Mouse (Mus musculus) small intestine, adult 2 months (tissue): Measurements from ENCODE around the gene Tmem98. TPM values are rescaled to one million over a fixed set of nuclear protein-coding genes. Genes with fewer than 3 reads are reported as not detected.

ENCODE experiments used
- H3K27ac ChIP-seq: fragments of 200-500 bp; 2 replicates; pipeline ENCODE4 v1.5.1; 2012; ENCODE audit warnings: low read depth, low read length, control low read depth, inconsistent platforms; ENCODE audit not compliant: insufficient read depth
- H3K27me3 ChIP-seq: fragments of 200-500 bp; 2 replicates; pipeline ENCODE4 v1.6.1; 2012; ENCODE audit warnings: mild to moderate bottlenecking, moderate library complexity, low read length, inconsistent platforms; ENCODE audit not compliant: control insufficient read depth, insufficient read depth
- H3K36me3 ChIP-seq: fragments of 200-500 bp; 2 replicates; pipeline ENCODE4 v1.6.1; 2012; ENCODE audit warnings: mild to moderate bottlenecking, low read length, control low read depth, inconsistent platforms; ENCODE audit not compliant: control insufficient read depth, insufficient read depth
- H3K4me1 ChIP-seq: fragments of 200-500 bp; 2 replicates; pipeline ENCODE4 v1.6.1; 2012; ENCODE audit warnings: low read length, inconsistent platforms, mixed read lengths; ENCODE audit not compliant: control insufficient read depth, insufficient read depth, insufficient read length
- H3K4me3 ChIP-seq: fragments of 200-500 bp; 2 replicates; pipeline ENCODE4 v1.5.1; 2012; ENCODE audit warnings: low read depth, mild to moderate bottlenecking, control low read depth, inconsistent platforms, low read length, moderate library complexity
- CTCF ChIP-seq: fragments of 200-500 bp; IDR thresholded peaks from 2 replicates; pipeline ENCODE4 v1.5.1; 2012; ENCODE audit warnings: low read depth, mild to moderate bottlenecking, control low read depth, inconsistent platforms, low read length, moderate library complexity, mixed read lengths; ENCODE audit not compliant: insufficient replicate concordance, insufficient read length; ENCODE audit errors: extremely low read depth
- POLR2A ChIP-seq: fragments of 200-500 bp; IDR thresholded peaks from 2 replicates; pipeline ENCODE4 v1.6.1; 2012; ENCODE audit warnings: low read depth, mild to moderate bottlenecking, control low read depth, inconsistent platforms, low read length, moderate library complexity
- WGBS: fragments of 180-500 bp; shearing (Covaris S2); methylation state at CpG from one replicate; pipeline ENCODE4 v1.1.7; 2018; 5-methylcytosine and 5-hydroxymethylcytosine counted together
- polyA plus RNA-seq: library from polyadenylated mRNA; depleted of rRNA; stranded (reverse); fragments of >200 nt; gene quantifications from 2 replicates; pipeline ENCODE4 v1.2.3, GENCODE M21; 2012

Gene Tmem98
- polyA plus RNA-seq, 1 experiment: 209 TPM

GRCm38 (mm10) chr11:80779527-80780344 is 30.2 kb upstream of the Tmem98 start, which contains the start of gene Myo1d:
Gene Myo1d, minus strand, starts transcription at chr11:80780025.
- Histone ChIP-seq H3K27me3 (no peaks in the 10 kb centered on the region), H3K27ac (peak within 1 kb of the TSS; percentile 72), H3K36me3 (no peaks in the 10 kb centered on the region), H3K4me1 (peaks cover 17% of the 10 kb centered on the region; the same call in 1 of the 2 replicates), H3K4me3 (peak within 1 kb of the TSS; percentile 79)
- TF ChIP-seq POLR2A (peak; percentile 94), CTCF (peak; percentile 78)
- WGBS: 1% methylated on average over 87 of the region's 87 CpGs

- Histone ChIP-seq H3K27me3 (no peaks in the 10 kb centered on the region), H3K27ac (peak overlapping the region; percentile 11; the same call in 1 of the 2 replicates)
- WGBS: 44% methylated on average over 2 of the region's 2 CpGs
Measured at GRCm38 (mm10) chr11:80781535-80781934, 28.4 kb upstream of the Tmem98 start.

DNA sequence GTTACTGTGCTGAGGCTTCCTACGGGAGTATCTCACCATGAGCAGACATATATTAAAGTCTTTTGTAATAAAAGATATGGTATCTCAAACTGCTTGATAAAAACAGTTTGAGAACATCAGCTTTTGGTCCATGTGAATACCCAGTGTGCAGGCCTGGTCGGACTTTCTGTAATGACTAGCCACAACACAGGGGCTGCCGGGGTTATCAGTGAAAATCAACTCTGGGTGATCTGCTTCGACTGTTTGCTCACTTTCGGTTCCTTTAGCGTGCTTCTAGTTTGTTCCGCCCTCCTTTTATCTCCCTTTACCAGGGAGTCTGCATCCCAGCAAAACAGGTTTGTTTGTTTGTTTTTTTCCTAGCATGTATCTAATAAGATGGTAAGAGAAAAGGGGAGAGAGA is 26.5 kb upstream of the Tmem98 start:
- Histone ChIP-seq H3K4me1 (peaks cover 19% of the 10 kb centered on the region; the same call in 1 of the 2 replicates), H3K27ac (peak overlapping the region; percentile 75), H3K27me3 (no peaks in the 10 kb centered on the region), H3K4me3 (no peak overlapping the region), H3K36me3 (no peaks in the 10 kb centered on the region)
- no peak for TF ChIP-seq CTCF
- TF ChIP-seq POLR2A: no peak
- 13% methylated on average over 7 of the region's 7 CpGs for WGBS

More at GRCm38 (mm10) chr11:80781535-80781934, 28.4 kb upstream of the Tmem98 start:
- Histone ChIP-seq H3K4me3 (no peak overlapping the region), H3K4me1 (peaks cover 17% of the 10 kb centered on the region; the same call in 1 of the 2 replicates), H3K36me3 (no peaks in the 10 kb centered on the region)
- TF ChIP-seq CTCF (no peak), POLR2A (no peak)

DNA sequence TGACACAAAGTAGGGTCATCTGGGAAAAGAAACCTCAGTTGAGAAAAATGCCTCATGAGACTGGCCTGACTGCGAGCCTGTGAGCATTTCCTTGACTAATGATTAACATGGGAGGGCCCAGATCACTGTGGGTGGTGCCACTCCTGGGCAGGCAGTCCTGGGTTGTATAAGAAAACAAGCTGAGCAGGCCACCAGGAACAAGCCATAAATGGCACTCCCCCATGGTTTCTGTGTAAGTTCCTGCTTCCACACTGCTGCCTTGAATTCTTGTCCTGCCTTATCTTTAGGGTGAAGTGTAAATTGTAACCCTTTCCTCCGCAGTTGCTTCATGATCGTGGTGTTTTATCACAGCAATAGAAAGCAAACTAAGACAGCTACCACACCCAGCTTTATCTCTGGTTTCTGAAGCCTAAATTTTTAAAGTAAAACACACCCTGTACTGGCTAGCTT is 25.7 kb upstream of the Tmem98 start:
- Histone ChIP-seq H3K36me3 (no peaks in the 10 kb centered on the region), H3K4me3 (no peak overlapping the region), H3K27ac (peak overlapping the region; percentile 92), H3K4me1 (peaks cover 26% of the 10 kb centered on the region), H3K27me3 (no peaks in the 10 kb centered on the region)
- WGBS: 17% methylated on average over 3 of the region's 3 CpGs
- no peak; the same call in 1 of the 2 replicates for TF ChIP-seq POLR2A
- no peak for TF ChIP-seq CTCF

GRCm38 (mm10) chr11:80785672-80786071 is 24.3 kb upstream of the Tmem98 start:
- Histone ChIP-seq H3K4me1 (peaks cover 29% of the 10 kb centered on the region), H3K4me3 (no peak overlapping the region), H3K36me3 (no peaks in the 10 kb centered on the region), H3K27me3 (no peaks in the 10 kb centered on the region), H3K27ac (peak overlapping the region; percentile 88)
- TF ChIP-seq CTCF (no peak), POLR2A (no peak)
- WGBS: 27% methylated on average over 5 of the region's 5 CpGs

GRCm38 (mm10) chr11:80789647-80790240 is 20.2 kb upstream of the Tmem98 start:
- WGBS: 21% methylated on average over 7 of the region's 7 CpGs
- Histone ChIP-seq H3K27me3 (no peaks in the 10 kb centered on the region), H3K4me3 (no peak overlapping the region), H3K4me1 (peaks cover 37% of the 10 kb centered on the region), H3K36me3 (no peaks in the 10 kb centered on the region), H3K27ac (peak overlapping the region; percentile 97)
- TF ChIP-seq CTCF: no peak
- no peak; the same call in 1 of the 2 replicates for TF ChIP-seq POLR2A

DNA sequence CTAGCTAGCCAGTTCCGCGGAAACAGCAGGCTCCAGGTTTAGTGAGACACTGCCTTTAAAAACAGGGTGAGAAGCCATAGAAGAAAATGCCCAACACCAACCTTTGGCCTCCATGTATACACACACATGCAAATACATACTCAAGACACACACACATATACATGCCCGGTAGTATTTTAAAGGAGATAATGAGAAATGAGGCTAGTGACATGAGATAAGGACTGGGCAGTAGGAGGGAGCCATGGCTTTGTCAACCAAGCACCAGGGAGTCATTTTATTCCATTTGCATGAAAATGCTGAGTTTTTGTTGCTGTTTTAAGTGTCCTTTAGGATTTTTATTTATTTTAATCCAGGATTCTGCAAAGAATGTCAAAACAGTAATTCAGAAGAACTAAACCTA is 19.6 kb upstream of the Tmem98 start:
- H3K27ac ChIP-seq: peak overlapping the region; percentile 97

More for the DNA sequence above, 19.6 kb upstream of the Tmem98 start:
- Histone ChIP-seq H3K4me1 (peaks cover 35% of the 10 kb centered on the region), H3K27me3 (no peaks in the 10 kb centered on the region), H3K36me3 (no peaks in the 10 kb centered on the region), H3K4me3 (no peak overlapping the region)
- 31% methylated on average over 3 of the region's 3 CpGs for WGBS
- TF ChIP-seq POLR2A: no peak
- no peak for TF ChIP-seq CTCF
